In genomic region chr5:5686973-5687372, GRCm38 (mm10) we compare ENCODE assay signal across 15 mouse cellular contexts. TPM values are rescaled to one million over a fixed set of nuclear protein-coding genes. Genes with fewer than 3 reads are reported as not detected.
DNase-seq lines count a peak whose midpoint lies in the region; ATAC-seq lines count a peak whose summit lies in the region.
"Had no signal": no experiment of that assay in that cellular context is flagged by ENCODE, and none has a peak within 500 bp of the region (broad histone marks: within the 10 kb centered on the region; RNA-seq: fewer than 3 reads in every experiment).

No protein-coding gene starts in this region.

- no peaks in the 10 kb centered on the region for H3K27me3 ChIP-seq in limb, embryonic 13.5 days
- H3K27me3 ChIP-seq: forebrain, embryonic 12.5 days; liver, embryonic 15.5 days; neural tube, embryonic 15.5 days had no signal

- H3K9ac ChIP-seq in limb, embryonic 13.5 days: no peak overlapping the region
- H3K9ac ChIP-seq: forebrain, embryonic 12.5 days; liver, embryonic 15.5 days; neural tube, embryonic 15.5 days had no signal

- ATAC-seq in cerebellum, adult (ENCODE audit: insufficient number of reproducible peaks, low FRiP score, low TSS enrichment): 0 out of 2 replicates have a peak, but pooled peaks have one; percentile 1
- peak; percentile 30; the same call in 1 of the 2 replicates for ATAC-seq in limb, embryonic 13.5 days (ENCODE audit: low FRiP score, low read depth)
- no peak for ATAC-seq in inflammation-experienced regulatory T-cells, adult 6 months

- H3K27ac ChIP-seq in limb, embryonic 13.5 days: no peak overlapping the region
- H3K27ac ChIP-seq: forebrain, embryonic 12.5 days; hindbrain, embryonic 10.5 days; liver, embryonic 15.5 days; neural tube, embryonic 15.5 days had no signal

- H3K9me3 ChIP-seq in limb, embryonic 13.5 days: no peaks in the 10 kb centered on the region
- H3K9me3 ChIP-seq: forebrain, embryonic 12.5 days; hindbrain, embryonic 10.5 days; liver, embryonic 15.5 days; neural tube, embryonic 15.5 days had no signal

- H3K36me3 ChIP-seq in limb, embryonic 13.5 days: 0 out of 2 replicates have a peak, but pooled peaks cover 2% of the 10 kb centered on the region
- H3K36me3 ChIP-seq: forebrain, embryonic 12.5 days; hindbrain, embryonic 10.5 days; liver, embryonic 15.5 days; neural tube, embryonic 15.5 days had no signal

- peaks cover 9% of the 10 kb centered on the region; the same call in 1 of the 2 replicates for H3K4me1 ChIP-seq in limb, embryonic 13.5 days
- H3K4me1 ChIP-seq: forebrain, embryonic 12.5 days; hindbrain, embryonic 10.5 days; neural tube, embryonic 15.5 days had no signal

- no peak for DNase-seq in cerebellum, postnatal 14 days
- DNase-seq in kidney, postnatal 14 days: peak; percentile 32
- DNase-seq in kidney, adult 8-10 months: no peak
- peak; percentile 85 for DNase-seq in ZHBTc4 (ENCODE audit: low read depth, low spot score)
- DNase-seq in layer of hippocampus, postnatal 25 days (ENCODE audit: extremely low spot score in 1 of 2, low spot score in 1 of 2): no peak
- DNase-seq: cerebellum, postnatal 36 days; midbrain, embryonic 14.5 days; thymus, postnatal 14 days had no signal

- H3K4me2 ChIP-seq in limb, embryonic 13.5 days (replicated peaks): no peak overlapping the region
- H3K4me2 ChIP-seq: forebrain, embryonic 12.5 days; liver, embryonic 15.5 days; neural tube, embryonic 15.5 days had no signal

- H3K4me3 ChIP-seq in limb, embryonic 13.5 days: no peak overlapping the region
- H3K4me3 ChIP-seq: forebrain, embryonic 12.5 days; hindbrain, embryonic 10.5 days; liver, embryonic 15.5 days; neural tube, embryonic 15.5 days had no signal

- WGBS in limb, embryonic 13.5 days: 2% methylated on average over 1 of the region's 1 CpGs

RNA-seq across cellular contexts. Expression of gene Steap2, which starts 7.4 kb away (rescaled TPM):
- polyA plus RNA-seq in limb, embryonic 13.5 days (2015; fragmentation: Nextera tagmentation; extraction: Ambion mirVana): 7.4 and 7.5 TPM in 2 replicates
- total RNA-seq in layer of hippocampus, postnatal 25 days (2021): 1 to 10 TPM; 6.7 to 6.9 TPM
- polyA plus RNA-seq in inflammation-experienced regulatory T-cells, adult 6 months (2017; shearing (Covaris generic)): under 1 TPM in 2 of 3 experiments, not detected in 1; 0.04 to 0.12 TPM

RNA-seq across cellular contexts. Expression of gene Cfap69, which starts 22.9 kb away (rescaled TPM):
- polyA plus RNA-seq in limb, embryonic 13.5 days (2015; fragmentation: Nextera tagmentation; extraction: Ambion mirVana): 2.5 and 2.7 TPM in 2 replicates
- total RNA-seq in layer of hippocampus, postnatal 25 days (2021): 10 to 100 TPM; 13.8 to 19.6 TPM
- polyA plus RNA-seq in inflammation-experienced regulatory T-cells, adult 6 months (2017; shearing (Covaris generic)): not detected

Comparison
In these comparisons a context has a peak if more than half of its experiments do, and no peak if none do; other contexts are left out.
1. DNase-seq: peak in kidney, postnatal 14 days (single experiment) and ZHBTc4 (single experiment); none in cerebellum, postnatal 14 days (0 of 2), kidney, adult 8-10 months (0 of 2) and layer of hippocampus, postnatal 25 days (0 of 2).